Comparison of ENCODE assay signal across 10 mouse cellular contexts in genomic region chr15:99334500-99334899, GRCm38 (mm10). TPM values are rescaled to one million over a fixed set of nuclear protein-coding genes. Genes with fewer than 3 reads are reported as not detected.
DNase-seq lines count a peak whose midpoint lies in the region; ATAC-seq and TF ChIP-seq lines count a peak whose summit lies in the region.
"Had no signal": no experiment of that assay in that cellular context is flagged by ENCODE, and none has a peak within 500 bp of the region (broad histone marks: within the 10 kb centered on the region; RNA-seq: fewer than 3 reads in every experiment).

No protein-coding gene starts in this region.

- no peak overlapping the region for H3K4me3 ChIP-seq in hindbrain, postnatal 0 days (ENCODE audit: low read length)
- no peak overlapping the region for H3K4me3 ChIP-seq in hindbrain, embryonic 10.5 days
- H3K4me3 ChIP-seq in midbrain, postnatal 0 days (ENCODE audit: low read depth, low read length): no peak overlapping the region
- no peak overlapping the region for H3K4me3 ChIP-seq in midbrain, embryonic 16.5 days (ENCODE audit: low read depth, low read length)
- no peak overlapping the region for H3K4me3 ChIP-seq in embryonic fibroblast, embryonic 13.5 days (ENCODE audit: insufficient read depth, low read length)

- no peak overlapping the region for H3K9ac ChIP-seq in hindbrain, postnatal 0 days (replicated peaks; ENCODE audit: low read length)
- H3K9ac ChIP-seq in midbrain, postnatal 0 days (replicated peaks; ENCODE audit: low read length, poor library complexity, severe bottlenecking): no peak overlapping the region
- H3K9ac ChIP-seq in midbrain, embryonic 16.5 days (ENCODE audit: low read depth, low read length): no peak overlapping the region

- no peak for TF ChIP-seq POLR2A in embryonic fibroblast, embryonic 13.5 days (IDR thresholded peaks at IDR 0.05; ENCODE audit: low read depth, low read length)

- no peak overlapping the region for H3K4me2 ChIP-seq in hindbrain, postnatal 0 days (ENCODE audit: low read depth, low read length)
- no peak overlapping the region for H3K4me2 ChIP-seq in midbrain, postnatal 0 days (ENCODE audit: low read depth, low read length, poor library complexity, severe bottlenecking)
- no peak overlapping the region for H3K4me2 ChIP-seq in midbrain, embryonic 16.5 days (ENCODE audit: low read length)

- no peak for TF ChIP-seq CTCF in hindbrain, postnatal 0 days (IDR thresholded peaks at IDR 0.05; ENCODE audit: low read depth)
- no peak for TF ChIP-seq CTCF in midbrain, postnatal 0 days (IDR thresholded peaks at IDR 0.05)
- TF ChIP-seq CTCF in embryonic fibroblast, embryonic 13.5 days (IDR thresholded peaks at IDR 0.05; ENCODE audit: borderline replicate concordance, insufficient read depth, low read length): no peak

- H3K27me3 ChIP-seq in hindbrain, postnatal 0 days (ENCODE audit: insufficient read depth, low read length): no peaks in the 10 kb centered on the region
- 0 out of 2 replicates have a peak, but pooled peaks cover 3% of the 10 kb centered on the region for H3K27me3 ChIP-seq in hindbrain, embryonic 10.5 days (ENCODE audit: insufficient read depth, poor library complexity, severe bottlenecking)
- no peaks in the 10 kb centered on the region for H3K27me3 ChIP-seq in midbrain, postnatal 0 days (ENCODE audit: insufficient read depth, low read length)
- no peaks in the 10 kb centered on the region for H3K27me3 ChIP-seq in midbrain, embryonic 16.5 days (ENCODE audit: control insufficient read depth, insufficient read depth, low read depth, low read length)

- peaks cover 9% of the 10 kb centered on the region; the same call in 1 of the 2 replicates for H3K4me1 ChIP-seq in hindbrain, postnatal 0 days (ENCODE audit: insufficient read depth, low read length)
- H3K4me1 ChIP-seq in hindbrain, embryonic 10.5 days (replicated peaks): peaks cover 63% of the 10 kb centered on the region
- H3K4me1 ChIP-seq in midbrain, postnatal 0 days (ENCODE audit: insufficient read depth, low read length): no peaks in the 10 kb centered on the region
- no peaks in the 10 kb centered on the region for H3K4me1 ChIP-seq in midbrain, embryonic 16.5 days (ENCODE audit: control insufficient read depth, insufficient read depth, low read length)
- peaks cover 34% of the 10 kb centered on the region for H3K4me1 ChIP-seq in embryonic fibroblast, embryonic 13.5 days (ENCODE audit: control insufficient read depth, insufficient read depth, low read length)

- peak; percentile 72 for DNase-seq in hindbrain, postnatal 0 days (ENCODE audit: low spot score)
- DNase-seq in hindbrain, embryonic 10.5 days (ENCODE audit: low spot score): no peak
- peak; percentile 73 for DNase-seq in midbrain, postnatal 0 days (ENCODE audit: low spot score)
- DNase-seq in thymus, postnatal 36 days: no peak
- DNase-seq: cerebellum, postnatal 25 days; thymus, adult 18-20 months had no signal

- peak; percentile 67; the same call in 1 of the 2 replicates for ATAC-seq in hindbrain, postnatal 0 days
- ATAC-seq in midbrain, postnatal 0 days (ENCODE audit: low FRiP score): no peak
- ATAC-seq in midbrain, embryonic 16.5 days: no peak
- ATAC-seq in erythroid progenitor cell, adult 5-6 weeks (replicated peaks; ENCODE audit: low FRiP score, poor library complexity, severe bottlenecking): no peak

- no peaks in the 10 kb centered on the region for H3K9me3 ChIP-seq in hindbrain, postnatal 0 days (ENCODE audit: low read length)
- H3K9me3 ChIP-seq in hindbrain, embryonic 10.5 days: no peaks in the 10 kb centered on the region
- H3K9me3 ChIP-seq in midbrain, postnatal 0 days (ENCODE audit: low read length): no peaks in the 10 kb centered on the region
- no peaks in the 10 kb centered on the region for H3K9me3 ChIP-seq in midbrain, embryonic 16.5 days (replicated peaks; ENCODE audit: control insufficient read depth, low read length, poor library complexity, severe bottlenecking)

- WGBS in hindbrain, postnatal 0 days: 31% methylated on average over 6 of the region's 6 CpGs
- 88% methylated on average over 6 of the region's 6 CpGs for WGBS in hindbrain, embryonic 10.5 days
- WGBS in midbrain, postnatal 0 days: 70% methylated on average over 6 of the region's 6 CpGs
- 87% methylated on average over 6 of the region's 6 CpGs for WGBS in midbrain, embryonic 16.5 days

- H3K27ac ChIP-seq in hindbrain, postnatal 0 days: peak overlapping the region; percentile 80
- H3K27ac ChIP-seq in hindbrain, embryonic 10.5 days: no peak overlapping the region
- peak overlapping the region; percentile 63; the same call in 1 of the 2 replicates for H3K27ac ChIP-seq in midbrain, postnatal 0 days (ENCODE audit: low read depth, low read length)
- no peak overlapping the region; the same call in 1 of the 2 replicates for H3K27ac ChIP-seq in midbrain, embryonic 16.5 days (ENCODE audit: low read length)
- peak overlapping the region; percentile 94 for H3K27ac ChIP-seq in embryonic fibroblast, embryonic 13.5 days (ENCODE audit: insufficient read depth, low read length)

- H3K36me3 ChIP-seq in hindbrain, postnatal 0 days (ENCODE audit: insufficient read depth, low read length): no peaks in the 10 kb centered on the region
- peaks cover 21% of the 10 kb centered on the region; the same call in 1 of the 2 replicates for H3K36me3 ChIP-seq in hindbrain, embryonic 10.5 days
- no peaks in the 10 kb centered on the region for H3K36me3 ChIP-seq in midbrain, postnatal 0 days (ENCODE audit: insufficient read depth, low read length)
- no peaks in the 10 kb centered on the region; the same call in 1 of the 2 replicates for H3K36me3 ChIP-seq in midbrain, embryonic 16.5 days (ENCODE audit: control insufficient read depth, insufficient read depth, low read length)

RNA-seq across cellular contexts. Expression of gene Fmnl3, which starts 35.8 kb away (rescaled TPM):
- 11.9 and 15.2 TPM in 2 replicates for total RNA-seq in hindbrain, postnatal 0 days (2014; rRNA removed)
- polyA plus RNA-seq in hindbrain, postnatal 0 days (2015; fragmentation: Nextera tagmentation; extraction: Ambion mirVana): 8.0 and 8.2 TPM in 2 replicates
- 10.7 and 14.6 TPM in 2 replicates for polyA plus RNA-seq in hindbrain, embryonic 10.5 days (2016; fragmentation: Nextera tagmentation; extraction: Ambion mirVana)
- total RNA-seq in midbrain, postnatal 0 days (2014; rRNA removed): 13.5 and 15.5 TPM in 2 replicates
- polyA plus RNA-seq in midbrain, postnatal 0 days (2015; fragmentation: Nextera tagmentation; extraction: Ambion mirVana): 8.5 and 9.8 TPM in 2 replicates
- 7.9 and 8.0 TPM in 2 replicates for polyA plus RNA-seq in midbrain, embryonic 16.5 days (2015; fragmentation: Nextera tagmentation; extraction: Ambion mirVana)
- 49.5 and 51.2 TPM in 2 replicates for polyA plus RNA-seq in embryonic fibroblast, embryonic 13.5 days (2011; ENCODE audit: insufficient read length, low read depth, missing spikeins)
- total RNA-seq in erythroid progenitor cell, adult 5-6 weeks (2015; ENCODE audit: low replicate concordance): 3.6 and 5.0 TPM in 2 replicates
- total RNA-seq in erythroid progenitor cell, adult 5-6 weeks (2017; ENCODE audit: low replicate concordance): 1.5 and 2.7 TPM in 2 replicates

RNA-seq across cellular contexts. Expression of gene Fam186b, which starts 38.8 kb away (rescaled TPM):
- 0.86 and 1.3 TPM in 2 replicates for total RNA-seq in hindbrain, postnatal 0 days (2014; rRNA removed)
- 1.3 and 1.4 TPM in 2 replicates for polyA plus RNA-seq in hindbrain, postnatal 0 days (2015; fragmentation: Nextera tagmentation; extraction: Ambion mirVana)
- polyA plus RNA-seq in hindbrain, embryonic 10.5 days (2016; fragmentation: Nextera tagmentation; extraction: Ambion mirVana): 0.20 and 0.27 TPM in 2 replicates
- total RNA-seq in midbrain, postnatal 0 days (2014; rRNA removed): 0.38 and 2.3 TPM in 2 replicates
- 1.4 and 1.6 TPM in 2 replicates for polyA plus RNA-seq in midbrain, postnatal 0 days (2015; fragmentation: Nextera tagmentation; extraction: Ambion mirVana)
- 0.53 and 0.73 TPM in 2 replicates for polyA plus RNA-seq in midbrain, embryonic 16.5 days (2015; fragmentation: Nextera tagmentation; extraction: Ambion mirVana)
- polyA plus RNA-seq in embryonic fibroblast, embryonic 13.5 days (2011; ENCODE audit: insufficient read length, low read depth, missing spikeins): not detected in 2 replicates
- total RNA-seq in erythroid progenitor cell, adult 5-6 weeks (2015; ENCODE audit: low replicate concordance): not detected in 2 replicates
- not detected in 2 replicates for total RNA-seq in erythroid progenitor cell, adult 5-6 weeks (2017; ENCODE audit: low replicate concordance)
- total RNA-seq: gastrocnemius, postnatal 4 days had no signal

RNA-seq across cellular contexts. Expression of gene Prpf40b, which starts 39.6 kb away (rescaled TPM):
- total RNA-seq in hindbrain, postnatal 0 days (2014; rRNA removed): 90.2 and 94.2 TPM in 2 replicates
- polyA plus RNA-seq in hindbrain, postnatal 0 days (2015; fragmentation: Nextera tagmentation; extraction: Ambion mirVana): 101 and 110 TPM in 2 replicates
- 61.1 and 63.3 TPM in 2 replicates for polyA plus RNA-seq in hindbrain, embryonic 10.5 days (2016; fragmentation: Nextera tagmentation; extraction: Ambion mirVana)
- 95.5 and 97.9 TPM in 2 replicates for total RNA-seq in midbrain, postnatal 0 days (2014; rRNA removed)
- 99.6 and 107 TPM in 2 replicates for polyA plus RNA-seq in midbrain, postnatal 0 days (2015; fragmentation: Nextera tagmentation; extraction: Ambion mirVana)
- 122 and 130 TPM in 2 replicates for polyA plus RNA-seq in midbrain, embryonic 16.5 days (2015; fragmentation: Nextera tagmentation; extraction: Ambion mirVana)
- polyA plus RNA-seq in embryonic fibroblast, embryonic 13.5 days (2011; ENCODE audit: insufficient read length, low read depth, missing spikeins): 24.4 and 25.7 TPM in 2 replicates
- 4.0 TPM in 1 of 2 replicates, not detected in the other for total RNA-seq in erythroid progenitor cell, adult 5-6 weeks (2015; ENCODE audit: low replicate concordance)
- total RNA-seq in erythroid progenitor cell, adult 5-6 weeks (2017; ENCODE audit: low replicate concordance): 1.0 TPM in 1 of 2 replicates, not detected in the other

RNA-seq across cellular contexts. Expression of gene Tmbim6, which starts 58.2 kb away (rescaled TPM):
- 323 and 346 TPM in 2 replicates for total RNA-seq in hindbrain, postnatal 0 days (2014; rRNA removed)
- 355 and 374 TPM in 2 replicates for polyA plus RNA-seq in hindbrain, postnatal 0 days (2015; fragmentation: Nextera tagmentation; extraction: Ambion mirVana)
- polyA plus RNA-seq in hindbrain, embryonic 10.5 days (2016; fragmentation: Nextera tagmentation; extraction: Ambion mirVana): 283 and 284 TPM in 2 replicates
- total RNA-seq in midbrain, postnatal 0 days (2014; rRNA removed): 270 and 327 TPM in 2 replicates
- 327 and 348 TPM in 2 replicates for polyA plus RNA-seq in midbrain, postnatal 0 days (2015; fragmentation: Nextera tagmentation; extraction: Ambion mirVana)
- polyA plus RNA-seq in midbrain, embryonic 16.5 days (2015; fragmentation: Nextera tagmentation; extraction: Ambion mirVana): 279 and 310 TPM in 2 replicates
- 419 and 479 TPM in 2 replicates for polyA plus RNA-seq in embryonic fibroblast, embryonic 13.5 days (2011; ENCODE audit: insufficient read length, low read depth, missing spikeins)
- 179 and 219 TPM in 2 replicates for total RNA-seq in erythroid progenitor cell, adult 5-6 weeks (2015; ENCODE audit: low replicate concordance)
- 95.3 and 151 TPM in 2 replicates for total RNA-seq in erythroid progenitor cell, adult 5-6 weeks (2017; ENCODE audit: low replicate concordance)

Comparison
In these comparisons a context has a peak if more than half of its experiments do, and no peak if none do; other contexts are left out.
1. DNase-seq: peak in hindbrain, postnatal 0 days (single experiment) and midbrain, postnatal 0 days (single experiment); none in hindbrain, embryonic 10.5 days (single experiment) and thymus, postnatal 36 days (0 of 2).
2. H3K27ac ChIP-seq: peak in hindbrain, postnatal 0 days (single experiment), midbrain, postnatal 0 days (single experiment) and embryonic fibroblast, embryonic 13.5 days (single experiment); none in hindbrain, embryonic 10.5 days (single experiment) and midbrain, embryonic 16.5 days (single experiment).